ENCODE assay signal across 22 mouse cellular contexts in genomic region chr6:23076060-23076459, GRCm38 (mm10). TPM values are rescaled to one million over a fixed set of nuclear protein-coding genes. Genes with fewer than 3 reads are reported as not detected.
"Had no signal": no experiment of that assay in that cellular context is flagged by ENCODE, and none has a peak within 500 bp of the region (broad histone marks: within the 10 kb centered on the region; RNA-seq: fewer than 3 reads in every experiment).

No protein-coding gene starts in this region.

- ATAC-seq: liver, postnatal 0 days had no signal

- H3K27me3 ChIP-seq: kidney, embryonic 15.5 days; limb, embryonic 12.5 days; limb, embryonic 15.5 days; midbrain, embryonic 12.5 days had no signal

- H3K27ac ChIP-seq: kidney, embryonic 15.5 days; left cerebral cortex, adult 2 months; limb, embryonic 12.5 days; limb, embryonic 15.5 days; liver, embryonic 14.5 days; midbrain, embryonic 12.5 days had no signal

- H3K36me3 ChIP-seq: kidney, embryonic 15.5 days; limb, embryonic 12.5 days; limb, embryonic 15.5 days; midbrain, embryonic 12.5 days had no signal

- H3K9ac ChIP-seq: kidney, embryonic 15.5 days; limb, embryonic 12.5 days; limb, embryonic 15.5 days; liver, embryonic 14.5 days; liver, postnatal 0 days; lung, embryonic 14.5 days; midbrain, embryonic 12.5 days had no signal

- H3K4me1 ChIP-seq: kidney, embryonic 15.5 days; limb, embryonic 12.5 days; limb, embryonic 15.5 days; midbrain, embryonic 12.5 days had no signal

- DNase-seq: kidney, adult 11 months; kidney, adult 8-10 months; kidney, postnatal 10 days; kidney, postnatal 36 days; layer of hippocampus, postnatal 36 days; left cerebral cortex, postnatal 4 days; liver, postnatal 0 days; lung, postnatal 10 days; lung, postnatal 36 days; thymus, adult 18-20 months; thymus, postnatal 14 days; thymus, postnatal 4 days had no signal

- H3K9me3 ChIP-seq: kidney, embryonic 15.5 days; limb, embryonic 12.5 days; limb, embryonic 15.5 days; midbrain, embryonic 12.5 days had no signal

- H3K4me3 ChIP-seq: kidney, embryonic 15.5 days; left cerebral cortex, adult 2 months; limb, embryonic 12.5 days; limb, embryonic 15.5 days; midbrain, embryonic 12.5 days had no signal

- H3K4me2 ChIP-seq: kidney, embryonic 15.5 days; limb, embryonic 12.5 days; limb, embryonic 15.5 days; liver, embryonic 11.5 days; lung, embryonic 14.5 days; midbrain, embryonic 12.5 days had no signal

RNA-seq across cellular contexts. Expression of gene Aass, which starts 56.7 kb away (rescaled TPM):
- total RNA-seq: megakaryocyte-erythroid progenitor cell, adult 5-6 weeks had no signal
- polyA plus RNA-seq: small intestine, adult 2 months had no signal
